Mouse (Mus musculus): ENCODE results near the gene Mertk.

Gene Mertk

DNA sequence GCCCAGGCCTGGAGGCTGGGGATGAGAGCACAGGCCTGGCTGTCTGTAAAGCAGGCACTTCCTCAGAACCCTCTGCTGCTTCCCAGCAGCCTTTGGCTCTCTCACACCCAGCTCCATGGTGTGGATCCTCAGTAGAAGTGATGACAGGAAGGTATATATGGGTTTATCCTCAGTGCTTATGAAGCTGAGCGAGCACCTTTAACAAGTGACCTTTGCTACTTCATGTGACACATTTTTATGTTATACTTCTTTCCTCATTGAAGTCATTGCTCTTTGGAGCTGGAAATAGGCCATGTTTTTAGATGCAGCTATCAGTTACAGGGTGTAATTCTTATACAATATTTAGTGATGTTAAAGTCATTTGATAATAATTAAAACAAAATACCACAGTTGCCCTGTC, 67.0 kb downstream of the Mertk start:
- DNase-seq (ENCODE audit: low read depth, low spot score): no peak

GRCm38 (mm10) chr2:128768545-128769247, 69.9 kb downstream of the Mertk start:
- no peak for DNase-seq (ENCODE audit: low read depth, low spot score)

DNA sequence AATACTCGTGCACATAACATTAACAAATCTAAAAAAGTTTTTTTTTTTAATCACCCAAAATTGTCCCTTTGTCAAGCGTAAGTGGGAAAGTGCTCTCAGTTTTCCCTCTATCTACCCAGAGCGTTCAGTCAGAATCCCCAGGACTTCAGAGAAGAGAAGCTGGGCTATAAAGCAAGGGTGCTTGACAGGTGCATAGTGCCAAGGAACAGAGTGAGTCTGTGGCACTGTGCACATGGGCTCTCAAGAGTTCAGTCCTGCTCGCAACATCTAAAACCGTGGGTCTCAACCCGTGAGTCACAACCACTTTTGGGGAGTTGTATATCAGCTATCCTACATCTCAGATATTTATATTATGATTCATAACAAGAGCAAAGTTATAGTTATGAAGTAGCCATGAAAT, 71.8 kb downstream of the Mertk start:
- no peak for DNase-seq (ENCODE audit: low read depth, low spot score)

DNA sequence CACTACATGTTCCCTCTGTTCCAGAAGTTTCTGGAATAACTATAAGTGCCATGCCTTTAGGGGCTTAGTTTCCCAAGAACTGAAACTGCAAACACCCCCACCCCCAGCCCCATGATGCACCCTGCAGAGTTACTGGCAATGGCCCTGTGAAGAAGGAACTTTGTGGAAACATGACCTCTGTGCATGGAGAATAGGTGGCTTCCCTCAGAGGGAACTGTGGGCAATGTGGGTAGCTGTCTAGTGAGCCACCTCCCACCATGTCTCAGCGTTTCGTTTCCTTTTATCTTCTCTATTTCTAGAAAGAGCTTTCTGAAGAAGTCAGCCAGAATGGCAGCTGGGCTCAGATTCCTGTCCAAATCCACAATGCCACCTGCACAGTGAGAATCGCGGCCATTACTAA, 72.3 kb downstream of the Mertk start:
- peak; percentile 30 for DNase-seq (ENCODE audit: low read depth, low spot score)

GRCm38 (mm10) chr2:128771750-128772338, 73.1 kb downstream of the Mertk start:
- DNase-seq (ENCODE audit: low read depth, low spot score): no peak

DNA sequence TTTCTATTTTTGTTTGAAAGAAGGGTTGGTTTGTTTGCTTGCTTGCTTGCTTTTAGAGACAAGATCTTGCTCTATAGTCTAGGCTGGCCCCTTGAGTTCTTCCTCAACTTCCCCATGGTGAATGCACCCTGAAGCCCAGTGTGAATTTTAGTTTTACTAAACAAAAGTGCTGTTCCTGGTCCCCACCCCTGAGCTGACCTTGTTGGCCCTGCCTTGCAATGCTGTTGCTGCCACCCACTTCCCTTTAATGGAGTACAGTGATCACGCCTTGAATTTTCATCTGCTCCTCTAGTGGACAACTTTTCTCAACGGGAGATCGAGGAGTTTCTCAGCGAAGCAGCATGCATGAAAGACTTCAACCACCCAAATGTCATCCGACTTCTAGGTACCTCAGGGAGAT, 83.5 kb downstream of the Mertk start:
- DNase-seq (ENCODE audit: low read depth, low spot score): no peak

- DNase-seq (ENCODE audit: low read depth, low spot score): no peak
These were observed 85.0 kb downstream of the Mertk start for GRCm38 (mm10) chr2:128783660-128784345.

GRCm38 (mm10) chr2:128784814-128785213, 86.1 kb downstream of the Mertk start:
- no peak for DNase-seq (ENCODE audit: low read depth, low spot score)

GRCm38 (mm10) chr2:128786341-128786740, 87.6 kb downstream of the Mertk start:
- DNase-seq (ENCODE audit: low read depth, low spot score): no peak

DNA sequence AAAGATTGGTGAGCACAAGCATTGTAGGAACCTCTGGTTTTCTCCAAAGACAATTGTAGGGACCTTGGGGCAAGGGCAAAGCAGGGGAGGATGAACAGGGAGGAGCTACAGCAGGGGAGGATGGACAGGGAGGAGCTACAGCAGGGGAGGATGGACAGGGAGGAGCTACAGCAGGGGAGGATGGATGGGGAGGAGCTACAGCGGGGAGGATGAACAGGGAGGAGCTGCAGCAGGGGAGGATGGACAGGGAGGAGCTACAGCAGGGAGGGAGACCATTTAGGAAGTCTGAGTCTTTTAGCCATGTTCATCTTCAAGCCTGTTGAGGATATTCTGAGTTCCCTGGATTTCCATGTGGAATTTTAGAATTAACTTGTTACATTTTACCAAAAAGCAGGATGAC, 88.0 kb downstream of the Mertk start:
- DNase-seq (ENCODE audit: low read depth, low spot score): no peak

DNA sequence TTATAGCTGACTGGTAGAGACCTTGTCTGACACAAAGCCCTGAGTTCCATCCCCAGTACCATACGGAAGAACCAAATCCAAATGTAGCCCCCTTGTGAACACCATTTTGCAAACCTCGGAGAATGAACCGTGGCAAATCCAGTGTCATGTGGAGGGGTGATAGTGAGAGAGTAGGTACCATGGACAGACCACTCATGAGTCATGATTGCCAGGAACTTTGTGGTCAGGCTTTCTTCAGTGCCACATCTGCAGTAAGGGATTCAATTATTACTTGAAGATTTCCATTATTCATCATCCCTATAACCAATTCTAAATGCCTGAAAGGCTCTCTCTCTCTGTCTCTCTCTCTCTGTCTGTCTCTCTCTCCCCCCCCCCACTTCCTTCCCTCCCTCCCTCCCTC, 89.0 kb downstream of the Mertk start:
- no peak for DNase-seq (ENCODE audit: low read depth, low spot score)

DNA sequence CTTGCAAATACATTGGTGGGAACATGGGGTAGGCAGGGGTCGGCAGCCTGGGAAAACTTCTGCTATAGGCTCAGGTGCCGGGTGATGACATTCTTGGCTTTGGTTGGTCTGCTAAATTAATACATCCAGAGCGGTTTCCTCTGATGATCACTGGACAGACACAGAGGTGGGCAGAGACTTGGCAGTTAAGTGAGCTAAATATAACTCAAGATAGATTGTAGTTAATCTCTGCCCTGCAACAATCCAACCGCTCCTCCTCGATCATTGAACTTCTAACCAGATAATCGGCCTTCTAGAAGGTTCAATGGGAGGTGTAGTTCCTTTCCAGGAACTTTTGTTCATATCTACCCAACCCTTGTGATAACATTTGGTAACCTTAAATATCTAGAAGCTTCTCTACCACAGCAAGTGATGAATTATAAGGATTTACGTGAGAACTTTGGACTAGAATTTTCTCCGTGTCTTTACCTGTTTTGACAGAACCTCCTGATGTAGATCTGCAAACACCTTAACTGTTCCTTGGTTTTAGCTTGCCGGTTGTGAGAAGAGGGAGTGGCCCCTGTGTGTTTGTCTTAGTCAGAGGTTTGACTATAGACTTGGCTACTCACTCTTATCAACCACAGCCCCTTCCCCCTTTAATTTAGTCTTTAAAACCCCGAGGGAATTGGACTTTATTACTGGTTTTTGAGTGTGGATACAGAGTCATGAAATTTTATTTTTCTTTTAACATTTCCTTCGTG, 92.3 kb downstream of the Mertk start:
- no peak for DNase-seq (ENCODE audit: low read depth, low spot score)

DNA sequence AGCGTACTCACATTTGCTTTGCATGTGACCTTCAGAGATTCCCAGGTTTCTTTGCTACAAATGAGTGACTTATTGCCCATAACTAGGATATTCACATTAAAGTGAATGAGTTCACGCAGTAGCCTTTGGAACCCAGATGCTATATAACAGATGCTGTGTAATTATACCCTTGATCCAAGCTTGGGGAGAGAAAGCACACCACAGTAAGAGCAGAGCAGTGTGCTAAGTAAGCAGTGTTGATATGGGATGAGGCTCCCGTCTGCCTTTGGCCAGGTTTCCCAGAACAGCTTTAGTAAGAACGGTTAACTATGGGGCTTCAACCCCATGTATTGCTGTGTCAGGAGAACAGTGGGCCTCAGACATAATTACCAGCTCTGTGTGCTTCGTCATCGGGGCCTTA, 95.2 kb downstream of the Mertk start:
- DNase-seq (ENCODE audit: low read depth, low spot score): no peak

GRCm38 (mm10) chr2:128796463-128796862, 97.7 kb downstream of the Mertk start:
- no peak for DNase-seq (ENCODE audit: low read depth, low spot score)

DNA sequence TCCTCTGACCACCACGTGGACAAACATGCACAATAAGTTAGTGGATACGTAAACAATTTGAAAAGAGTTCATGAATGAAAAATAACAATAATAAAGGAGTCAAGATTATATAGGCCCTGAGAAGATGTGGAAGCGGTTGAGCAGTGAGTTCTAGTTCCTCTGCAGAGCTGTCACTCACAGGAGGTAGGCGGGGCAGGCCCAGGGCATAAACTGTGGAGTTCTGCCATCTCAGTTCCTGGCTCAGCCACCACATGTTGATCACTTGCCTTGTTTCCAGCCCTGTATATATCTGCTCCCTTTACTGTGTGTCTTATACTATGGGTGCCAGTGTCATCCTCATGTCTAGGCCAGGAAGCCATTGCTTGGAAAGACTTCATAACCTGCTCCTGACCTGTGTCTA, 104.7 kb downstream of the Mertk start:
- no peak for DNase-seq (ENCODE audit: low read depth, low spot score)

DNA sequence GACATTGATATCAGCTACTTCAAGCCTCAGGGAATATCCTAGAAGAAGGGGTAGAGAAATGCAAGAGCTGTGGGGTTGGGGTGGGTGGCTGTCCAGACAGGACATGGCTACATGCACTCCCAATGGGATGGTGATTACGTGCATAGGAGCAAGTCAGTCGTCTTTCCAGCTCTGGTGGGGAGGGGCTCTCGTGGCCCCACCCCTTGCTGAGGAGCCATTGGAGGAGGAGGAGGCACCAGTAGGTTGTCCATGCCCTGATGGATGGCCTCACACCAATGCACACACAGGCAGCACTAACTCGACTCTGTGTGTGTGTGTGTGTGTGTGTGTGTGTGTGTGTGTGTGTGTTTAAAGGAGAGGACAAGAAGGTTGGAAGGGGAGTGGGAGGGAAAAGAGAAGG, 106.6 kb downstream of the Mertk start:
- no peak for DNase-seq (ENCODE audit: low read depth, low spot score)

DNA sequence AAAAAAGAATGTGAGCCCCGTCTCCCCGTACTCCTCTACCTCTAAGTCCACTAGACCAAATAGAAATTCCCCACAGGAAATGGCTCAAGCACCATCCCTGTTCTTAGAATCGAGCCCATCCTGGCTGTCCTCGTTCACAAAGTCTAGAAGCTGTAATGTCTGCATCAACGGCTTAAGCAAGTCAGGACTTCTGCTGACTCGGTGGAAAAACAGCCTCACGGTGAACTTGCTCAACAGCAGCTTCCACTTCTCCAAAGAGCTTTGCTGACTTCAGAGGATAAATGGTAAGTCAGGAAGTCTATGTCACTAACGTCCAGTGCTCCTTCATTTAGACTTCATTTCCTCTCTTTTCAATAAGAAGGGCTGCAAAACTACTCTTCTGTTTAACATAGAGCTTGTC, 107.8 kb downstream of the Mertk start:
- no peak for DNase-seq (ENCODE audit: low read depth, low spot score)

DNA sequence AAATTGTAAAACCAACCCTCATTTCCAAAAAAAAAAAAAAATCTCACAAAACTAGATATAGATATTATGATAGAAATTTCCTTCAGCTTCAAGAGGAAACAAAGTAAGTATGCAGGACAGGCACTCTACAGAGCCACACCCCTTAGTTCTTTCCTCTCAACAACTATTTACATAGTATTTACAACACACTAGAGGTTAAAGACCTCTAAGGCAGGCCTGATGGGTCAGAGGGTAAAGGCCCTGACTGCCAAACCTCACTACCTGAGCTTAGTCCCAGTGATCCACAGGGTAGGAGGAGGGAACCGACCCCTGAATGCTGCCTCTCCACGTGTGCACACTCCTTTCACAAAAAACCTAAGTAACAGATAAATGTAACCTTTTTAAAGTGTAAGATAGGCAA, 114.0 kb downstream of the Mertk start:
- no peak for DNase-seq (ENCODE audit: low read depth, low spot score)

DNA sequence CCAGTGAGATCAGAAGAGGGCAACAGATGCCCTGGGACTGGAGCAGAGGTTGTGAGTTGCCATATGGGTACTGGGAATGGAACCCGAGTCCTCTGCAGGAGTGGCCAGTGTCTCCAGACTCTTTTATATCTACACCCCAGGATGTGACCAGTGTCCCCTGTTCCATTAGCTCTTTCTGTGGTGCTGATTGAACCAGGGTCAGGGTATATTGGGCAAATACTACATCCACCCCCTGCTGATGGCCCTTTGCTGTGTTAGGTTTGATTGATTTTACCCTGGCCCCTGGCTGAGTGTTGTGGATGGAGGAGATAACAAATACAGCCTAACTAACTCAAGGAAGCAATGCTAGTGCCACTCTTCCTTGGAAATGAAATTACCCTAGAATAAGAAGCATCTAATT, 117.6 kb downstream of the Mertk start:
- no peak for DNase-seq (ENCODE audit: low read depth, low spot score)

DNA sequence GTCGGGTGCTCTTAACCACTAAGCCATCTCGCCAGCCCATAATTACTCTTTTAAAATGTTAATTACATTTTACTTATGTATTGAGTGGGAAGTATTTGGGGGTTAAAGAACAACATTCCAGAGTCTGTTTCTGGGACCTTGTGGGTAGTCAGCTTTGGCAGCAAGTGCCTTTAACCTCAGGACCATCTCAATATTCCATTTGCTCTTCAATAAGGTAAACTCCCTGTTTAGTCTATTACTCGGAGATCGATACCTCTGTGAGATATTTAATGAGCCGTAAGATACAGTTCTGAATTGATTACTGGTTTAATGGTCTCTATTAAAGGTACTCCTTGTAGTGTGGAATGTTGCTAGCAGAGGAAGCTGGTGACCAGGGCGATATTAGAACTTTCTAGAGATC, 118.2 kb downstream of the Mertk start:
- DNase-seq (ENCODE audit: low read depth, low spot score): no peak

GRCm38 (mm10) chr2:128817387-128817785, 118.6 kb downstream of the Mertk start:
- DNase-seq (ENCODE audit: low read depth, low spot score): peak; percentile 84

All from A20 (cell line).